Mouse (Mus musculus) lung, embryonic 14.5 days (tissue): Measurements from ENCODE around the gene Lrba. TPM values are rescaled to one million over a fixed set of nuclear protein-coding genes. Genes with fewer than 3 reads are reported as not detected.
A peak's percentile ranks its signal among the peaks of the same experiment; 100 is the strongest.

Source experiments
- ATAC-seq: fragments of 200-750 bp; cut with Nextera tagmentation; 2 replicates; pipeline ENCODE4 v1.8.0; 2017; ENCODE audit warnings: mild to moderate bottlenecking, moderate TSS enrichment, moderate library complexity; ENCODE audit not compliant: insufficient read depth
- DNase-seq: peaks from one replicate; pipeline ENCODE4 v3.0.0-alpha.2; 2015
- H3K27ac ChIP-seq: fragments of 300-500 bp; sonication (generic); 2 replicates; pipeline ENCODE4 v1.5.1; 2014; ENCODE audit warnings: low read depth, mild to moderate bottlenecking, moderate library complexity
- H3K27me3 ChIP-seq: fragments of 300-500 bp; sonication (generic); 2 replicates; pipeline ENCODE4 v1.6.1; 2014; ENCODE audit warnings: low read length, control low read depth; ENCODE audit not compliant: insufficient read depth
- H3K36me3 ChIP-seq: fragments of 300-500 bp; sonication (generic); 2 replicates; pipeline ENCODE4 v1.6.1; 2014; ENCODE audit warnings: control low read depth; ENCODE audit not compliant: insufficient read depth
- H3K4me1 ChIP-seq: fragments of 300-500 bp; sonication (generic); 2 replicates; pipeline ENCODE4 v1.6.1; 2014; ENCODE audit warnings: antibody characterized with exemption, control low read depth; ENCODE audit not compliant: insufficient read depth
- H3K4me2 ChIP-seq: fragments of 300-500 bp; sonication (generic); 2 replicates; pipeline ENCODE4 v1.6.1; 2014; ENCODE audit warnings: mild to moderate bottlenecking
- H3K4me3 ChIP-seq: fragments of 300-500 bp; sonication (generic); 2 replicates; pipeline ENCODE4 v1.5.1; 2014; ENCODE audit warnings: low read depth, low read length
- H3K9ac ChIP-seq: fragments of 300-500 bp; sonication (generic); 2 replicates; pipeline ENCODE4 v1.6.1; 2014
- H3K9me3 ChIP-seq: fragments of 300-500 bp; sonication (generic); 2 replicates; pipeline ENCODE4 v1.6.1; 2016; ENCODE audit warnings: low read depth, low read length, control low read depth
- CTCF ChIP-seq: IDR thresholded peaks from 2 replicates; pipeline ENCODE4 v1.5.1; 2016; ENCODE audit warnings: antibody characterized with exemption, low read depth
- WGBS: fragments of 180-500 bp; shearing (Covaris S2); extraction: QIAGEN DNeasy Blood & Tissue Kit; methylation state at CpG from one replicate; pipeline ENCODE4 v1.1.7; 2014; 5-methylcytosine and 5-hydroxymethylcytosine counted together
- polyA plus RNA-seq: library from polyadenylated mRNA; unstranded; fragments of >200 nt; fragmentation: Nextera tagmentation; extraction: Ambion mirVana; gene quantifications from 2 replicates; pipeline ENCODE4 v1.2.1, GENCODE M21; 2014

Gene Lrba
- polyA plus RNA-seq, 1 experiment from 2014 or later: 5.5 TPM

DNA sequence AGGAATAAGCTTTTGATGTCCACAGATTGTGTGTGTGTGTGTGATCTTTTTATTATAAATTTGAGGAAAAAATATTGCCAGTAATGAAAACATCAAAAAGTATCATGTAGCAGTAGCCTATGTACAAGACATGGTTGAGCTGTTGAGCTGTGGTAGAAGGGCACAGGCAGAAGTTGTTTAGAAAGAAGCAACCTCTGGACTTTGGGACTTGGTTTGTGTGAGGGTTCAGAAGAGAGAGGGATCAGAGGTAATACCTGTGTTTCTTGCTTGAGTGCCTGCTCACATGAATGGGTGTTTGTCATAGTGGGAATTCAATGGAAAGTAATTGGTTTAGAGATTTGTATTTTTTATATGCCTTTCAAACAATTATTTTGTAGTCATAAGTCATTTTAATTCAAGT is 276.1 kb downstream of the Lrba start:
- H3K4me3 ChIP-seq: no peak overlapping the region
- TF ChIP-seq CTCF: no peak
- no peaks in the 10 kb centered on the region for H3K9me3 ChIP-seq

DNA sequence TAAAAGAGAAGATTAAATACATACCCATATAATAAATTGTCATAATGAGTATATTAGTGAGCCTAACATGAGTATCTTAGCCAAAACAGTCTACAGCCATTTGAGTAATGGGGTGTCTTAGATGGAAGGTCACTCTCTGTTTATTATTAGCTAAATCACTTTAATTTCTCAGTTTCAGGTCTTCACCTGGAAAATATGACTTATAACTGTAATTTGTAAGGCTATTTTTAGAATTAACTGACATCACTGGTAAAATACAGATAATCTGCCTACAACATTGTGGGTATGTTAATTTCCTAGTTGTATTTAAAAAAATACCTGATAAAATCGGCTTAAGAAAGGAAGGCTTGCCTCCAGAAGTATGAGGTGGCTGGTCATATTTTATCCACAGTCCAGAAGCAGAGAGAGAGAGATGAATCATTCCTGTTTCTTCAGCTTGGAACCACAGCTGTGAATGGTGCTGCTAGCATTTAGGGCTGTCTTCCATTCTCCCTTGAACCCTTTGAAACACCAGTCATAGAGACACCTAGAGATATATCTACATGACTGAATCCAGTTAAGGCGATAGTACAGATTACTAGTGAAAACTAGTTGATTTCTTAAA is 294.1 kb downstream of the Lrba start:
- 64% methylated on average over 2 of the region's 2 CpGs for WGBS
- no peak overlapping the region for H3K27ac ChIP-seq

More for the DNA sequence above, 276.1 kb downstream of the Lrba start:
- Histone ChIP-seq H3K27me3 (no peaks in the 10 kb centered on the region), H3K36me3 (no peaks in the 10 kb centered on the region), H3K27ac (no peak overlapping the region), H3K4me1 (no peaks in the 10 kb centered on the region), H3K4me2 (no peak overlapping the region), H3K9ac (no peak overlapping the region)
- no peak for DNase-seq
- ATAC-seq: no peak

DNA sequence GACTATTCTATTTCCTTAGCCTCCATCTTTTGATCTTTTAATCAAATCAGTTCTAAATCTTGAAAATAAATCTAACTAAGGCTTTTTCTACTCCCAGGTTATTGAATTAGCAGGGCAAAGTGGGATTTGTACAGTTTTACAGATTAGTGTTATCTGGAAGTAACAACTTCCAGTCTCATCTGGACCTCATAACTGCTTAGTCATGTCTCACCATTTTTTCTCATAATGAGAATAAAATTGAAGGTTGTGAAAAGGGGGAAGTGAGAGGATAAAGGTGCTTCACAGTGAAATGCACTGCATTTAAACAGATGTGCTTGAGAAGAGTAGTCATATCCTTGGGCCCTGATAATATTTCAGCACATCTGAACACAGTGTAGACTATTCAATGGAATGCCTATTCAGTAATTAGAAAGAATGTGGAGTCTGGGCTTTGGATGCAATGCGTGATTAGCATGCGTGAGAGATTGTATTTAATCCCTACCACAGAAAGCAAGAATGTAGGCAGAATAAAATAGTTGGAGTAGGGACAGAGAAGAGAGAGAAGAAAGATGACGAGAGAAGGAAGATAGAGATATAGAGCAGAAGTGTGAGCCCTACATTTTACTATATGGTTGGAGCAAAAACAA is 298.5 kb downstream of the Lrba start:
- ATAC-seq (no peak), DNase-seq (no peak)
- Histone ChIP-seq H3K9me3 (no peaks in the 10 kb centered on the region), H3K4me1 (no peaks in the 10 kb centered on the region), H3K4me3 (no peak overlapping the region), H3K36me3 (no peaks in the 10 kb centered on the region), H3K9ac (no peak overlapping the region), H3K4me2 (no peak overlapping the region), H3K27me3 (no peaks in the 10 kb centered on the region), H3K27ac (no peak overlapping the region)
- no peak for TF ChIP-seq CTCF
- WGBS: 75% methylated on average over 3 of the region's 3 CpGs

More for the DNA sequence above, 294.1 kb downstream of the Lrba start:
- Histone ChIP-seq H3K36me3 (no peaks in the 10 kb centered on the region), H3K4me1 (no peaks in the 10 kb centered on the region), H3K4me2 (no peak overlapping the region), H3K4me3 (no peak overlapping the region), H3K9me3 (no peaks in the 10 kb centered on the region), H3K27me3 (no peaks in the 10 kb centered on the region), H3K9ac (no peak overlapping the region)
- no peak for ATAC-seq
- no peak for DNase-seq
- no peak for TF ChIP-seq CTCF

DNA sequence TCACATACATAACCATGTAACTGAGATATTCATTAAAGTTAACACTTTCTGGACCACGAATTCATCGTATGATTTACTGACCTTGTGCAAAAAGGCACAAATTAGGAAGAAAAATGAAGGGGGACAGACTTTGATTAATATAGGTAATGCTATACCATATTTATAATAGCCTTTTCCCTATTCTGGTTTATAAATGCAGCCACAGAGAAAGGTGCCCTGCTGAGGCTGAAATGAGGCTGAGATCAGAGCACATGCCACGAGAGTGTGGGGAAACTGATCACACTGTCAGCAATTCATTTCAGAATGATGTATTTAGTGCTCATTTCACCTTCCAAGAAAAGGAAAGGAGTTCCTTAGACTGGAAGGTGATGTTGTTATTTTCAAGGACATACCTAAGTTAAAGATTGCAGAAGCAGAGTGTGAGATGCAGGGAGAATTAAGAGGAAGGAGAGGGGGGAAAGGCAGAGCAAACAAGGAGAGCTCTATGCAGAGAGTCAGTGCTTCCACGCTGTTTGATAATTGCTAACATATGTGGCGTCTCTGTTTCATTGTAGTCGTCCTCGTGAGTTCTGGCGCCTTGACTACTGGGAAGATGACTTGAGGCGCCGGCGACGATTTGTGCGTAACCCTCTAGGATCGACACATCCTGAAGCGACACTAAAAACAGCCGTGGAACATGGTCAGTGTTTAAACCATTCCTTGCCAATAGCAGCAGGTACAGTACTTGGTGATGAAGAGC is 307.2 kb downstream of the Lrba start:
- Histone ChIP-seq H3K4me3 (no peak overlapping the region), H3K27ac (no peak overlapping the region), H3K4me2 (no peak overlapping the region), H3K27me3 (no peaks in the 10 kb centered on the region), H3K9ac (no peak overlapping the region), H3K9me3 (no peaks in the 10 kb centered on the region), H3K36me3 (no peaks in the 10 kb centered on the region), H3K4me1 (no peaks in the 10 kb centered on the region)
- TF ChIP-seq CTCF: no peak
- DNase-seq (no peak), ATAC-seq (no peak)
- WGBS: 54% methylated on average over 16 of the region's 16 CpGs

DNA sequence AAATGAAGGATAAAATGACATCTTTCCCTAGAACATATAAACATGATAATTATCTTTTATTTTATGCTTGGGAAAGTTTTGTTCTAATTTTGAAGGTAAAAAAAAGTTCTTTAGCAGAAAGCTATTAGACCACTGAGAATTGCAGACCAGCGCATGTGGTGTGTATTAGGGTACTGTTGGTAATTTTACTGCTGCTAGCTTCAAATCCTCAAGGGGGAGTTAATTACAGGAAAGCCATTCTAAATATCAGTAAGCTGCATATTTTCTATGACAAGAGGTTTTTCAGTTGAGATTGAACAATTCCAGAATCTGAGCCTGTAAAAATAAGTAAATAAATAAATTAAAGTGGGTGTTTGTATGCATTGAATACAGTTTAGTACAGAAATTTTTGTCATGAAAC is 312.3 kb downstream of the Lrba start:
- no peak for ATAC-seq
- 87% methylated on average over 1 of the region's 1 CpGs for WGBS
- H3K9me3 ChIP-seq: no peaks in the 10 kb centered on the region
- H3K9ac ChIP-seq: no peak overlapping the region
- no peak overlapping the region for H3K27ac ChIP-seq
- H3K27me3 ChIP-seq: no peaks in the 10 kb centered on the region
- H3K36me3 ChIP-seq: no peaks in the 10 kb centered on the region
- TF ChIP-seq CTCF: no peak
- no peak for DNase-seq
- no peak overlapping the region for H3K4me2 ChIP-seq
- H3K4me3 ChIP-seq: no peak overlapping the region
- no peaks in the 10 kb centered on the region for H3K4me1 ChIP-seq

DNA sequence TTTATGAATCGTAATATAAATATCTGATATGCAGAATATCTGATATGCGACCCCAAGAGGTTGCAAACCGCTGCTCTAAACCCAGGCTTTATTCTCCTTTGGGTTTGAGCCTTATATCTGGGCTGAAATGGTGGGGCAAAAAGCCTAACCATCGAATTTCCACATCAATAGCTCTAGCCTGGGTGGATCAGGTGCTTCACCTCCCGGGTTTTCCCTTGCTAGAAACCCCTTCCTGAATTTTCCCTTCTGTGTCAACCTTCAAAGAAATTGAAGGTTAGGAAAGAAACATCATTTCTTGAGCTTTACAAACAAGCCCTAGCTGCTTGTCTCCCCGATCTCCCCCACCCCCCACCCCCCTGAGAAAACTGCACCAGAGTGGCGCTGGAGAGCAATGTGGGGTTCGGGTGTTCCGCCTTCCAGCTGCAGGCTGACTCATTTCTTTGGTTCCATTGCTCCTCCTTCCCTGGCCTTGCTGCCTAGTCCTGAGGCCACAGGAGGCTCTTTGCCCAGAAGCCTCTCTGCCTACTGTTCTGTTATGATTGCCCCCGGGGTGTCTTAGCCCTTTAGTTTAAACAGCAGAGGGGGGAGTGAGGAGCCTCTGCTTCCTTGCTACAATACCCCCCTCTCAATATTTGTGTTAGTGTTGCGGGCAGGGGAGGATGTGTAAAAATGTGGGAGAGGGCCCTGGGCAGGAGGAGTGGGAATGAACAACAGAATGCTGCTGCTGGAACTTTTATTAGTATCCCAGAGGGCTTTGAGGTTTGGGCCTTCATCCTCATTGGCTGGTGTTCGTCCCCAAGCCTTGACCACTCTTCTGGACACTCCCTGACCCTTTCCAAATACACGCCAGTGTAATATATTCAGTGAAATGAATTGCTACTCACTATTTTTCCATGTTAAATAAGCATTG is 314.4 kb downstream of the Lrba start:
- 25% methylated on average over 13 of the region's 13 CpGs for WGBS
- Histone ChIP-seq H3K27me3 (no peaks in the 10 kb centered on the region), H3K4me3 (no peak overlapping the region), H3K4me2 (no peak overlapping the region), H3K36me3 (no peaks in the 10 kb centered on the region), H3K9me3 (no peaks in the 10 kb centered on the region), H3K9ac (no peak overlapping the region), H3K27ac (no peak overlapping the region), H3K4me1 (no peaks in the 10 kb centered on the region)
- DNase-seq: no peak
- TF ChIP-seq CTCF: no peak
- 0 out of 2 replicates have a peak, but pooled peaks have one; percentile 24 for ATAC-seq
